Mouse (Mus musculus) E14TG2a.4 (cell line): ENCODE measurements around the gene Gm26602.

Source experiments
- H3K27me3 ChIP-seq: 2 replicates; pipeline ENCODE4 v1.6.1; 2014; ENCODE audit warnings: low read length, control low read depth; ENCODE audit not compliant: insufficient read depth
- H3K36me3 ChIP-seq: 2 replicates; pipeline ENCODE4 v1.6.1; 2014; ENCODE audit warnings: low read length, control low read depth; ENCODE audit not compliant: insufficient read depth
- H3K4me1 ChIP-seq: replicated peaks from 2 replicates; pipeline ENCODE4 v1.6.1; 2014; ENCODE audit warnings: low read depth, low read length, control low read depth
- H3K4me3 ChIP-seq: replicated peaks from 2 replicates; pipeline ENCODE4 v1.5.1; 2014; ENCODE audit warnings: mild to moderate bottlenecking, low read length
- H3K9me3 ChIP-seq: 2 replicates; pipeline ENCODE4 v1.6.1; 2014; ENCODE audit warnings: low read length, control low read depth
- CTCF ChIP-seq: conservative IDR thresholded peaks from 2 replicates; pipeline ENCODE4 v1.5.1; 2014; ENCODE audit warnings: low read length
- NANOG ChIP-seq: IDR thresholded peaks from 2 replicates; pipeline ENCODE4 v1.6.1; 2014; ENCODE audit warnings: borderline replicate concordance, low read length, mixed read lengths
- POU5F1 ChIP-seq: IDR thresholded peaks from 2 replicates; pipeline ENCODE4 v1.6.1; 2014; ENCODE audit warnings: low read length, borderline replicate concordance

Gm26602 gene

DNA sequence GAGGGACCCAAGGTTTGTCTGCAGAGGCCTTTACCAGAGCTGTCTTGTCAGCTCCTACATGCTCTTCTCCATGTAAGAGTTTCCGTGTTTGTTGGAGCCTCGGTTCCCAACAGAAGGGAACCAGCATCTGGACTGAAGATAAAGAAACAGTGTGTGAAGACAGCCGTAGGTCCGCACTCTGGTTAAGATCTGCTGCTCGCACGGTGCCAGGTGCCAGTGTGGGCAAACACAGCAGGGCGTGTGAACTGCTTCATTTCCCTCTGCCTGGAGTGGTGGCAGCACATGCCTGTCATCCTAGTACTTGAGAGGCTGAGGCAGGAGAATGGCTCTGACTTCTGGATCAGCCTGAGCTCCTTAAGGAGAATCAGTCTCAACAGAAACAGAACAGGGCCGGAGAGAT lies 38.8 kb upstream of the Gm26602 start:
- Histone ChIP-seq H3K36me3 (no peaks in the 10 kb centered on the region), H3K4me3 (no peak overlapping the region), H3K4me1 (peaks cover 36% of the 10 kb centered on the region), H3K9me3 (peaks cover 6% of the 10 kb centered on the region; the same call in 1 of the 2 replicates), H3K27me3 (peaks cover 50% of the 10 kb centered on the region)
- no peak for TF ChIP-seq POU5F1
- no peak for TF ChIP-seq NANOG
- TF ChIP-seq CTCF = no peak

DNA sequence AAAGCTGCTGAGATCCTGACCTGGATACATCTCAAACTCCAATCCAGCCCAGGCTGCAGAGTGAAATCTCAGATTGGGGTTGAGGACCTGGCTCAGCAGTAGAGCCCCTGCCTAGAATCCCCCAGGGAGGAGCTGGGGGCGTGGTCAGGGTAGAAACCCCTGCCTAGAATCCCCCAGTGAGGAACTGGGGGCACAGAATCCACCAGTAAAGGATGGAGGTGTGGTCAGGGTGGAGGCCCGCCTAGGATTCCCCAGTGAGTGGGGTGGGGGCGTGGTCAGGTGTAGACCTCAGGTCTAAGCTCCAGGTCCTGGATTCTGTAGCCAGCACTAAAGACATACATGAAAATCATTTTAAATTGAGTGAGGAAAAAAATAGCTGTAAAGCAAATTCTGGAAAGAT lies 37.8 kb upstream of the Gm26602 start:
- peaks cover 9% of the 10 kb centered on the region; the same call in 1 of the 2 replicates for H3K9me3 ChIP-seq
- peaks cover 59% of the 10 kb centered on the region for H3K27me3 ChIP-seq
- no peak for TF ChIP-seq CTCF
- TF ChIP-seq POU5F1 = no peak
- TF ChIP-seq NANOG = no peak
- H3K4me1 ChIP-seq = peaks cover 38% of the 10 kb centered on the region
- H3K4me3 ChIP-seq = peak overlapping the region; percentile 10; the same call in 1 of the 2 replicates
- no peaks in the 10 kb centered on the region for H3K36me3 ChIP-seq

DNA sequence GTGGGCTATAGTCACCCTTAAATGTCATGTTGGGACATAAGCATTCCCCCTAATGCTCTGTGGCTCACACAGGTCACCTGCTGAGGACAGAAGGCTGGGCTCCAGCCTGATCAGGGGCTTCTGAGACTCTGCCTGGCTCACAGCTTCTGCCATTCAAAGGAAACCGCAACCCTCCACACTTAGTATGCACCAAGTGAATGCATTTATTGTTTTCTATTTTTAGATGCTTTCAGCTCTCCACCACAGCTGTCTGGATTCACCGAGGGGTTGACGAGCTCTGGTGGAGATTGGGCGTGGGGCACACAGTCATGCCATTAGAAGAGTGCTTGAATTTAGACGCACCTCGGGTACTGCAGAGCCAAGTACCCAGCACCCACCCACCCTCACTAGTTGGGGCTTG lies 37.3 kb upstream of the Gm26602 start:
- no peak for TF ChIP-seq CTCF
- TF ChIP-seq POU5F1 = no peak
- TF ChIP-seq NANOG = no peak
- peaks cover 42% of the 10 kb centered on the region for H3K4me1 ChIP-seq
- H3K36me3 ChIP-seq = no peaks in the 10 kb centered on the region
- H3K9me3 ChIP-seq = peaks cover 9% of the 10 kb centered on the region; the same call in 1 of the 2 replicates
- H3K27me3 ChIP-seq = peaks cover 61% of the 10 kb centered on the region
- peak overlapping the region; percentile 80; the same call in 1 of the 2 replicates for H3K4me3 ChIP-seq

DNA sequence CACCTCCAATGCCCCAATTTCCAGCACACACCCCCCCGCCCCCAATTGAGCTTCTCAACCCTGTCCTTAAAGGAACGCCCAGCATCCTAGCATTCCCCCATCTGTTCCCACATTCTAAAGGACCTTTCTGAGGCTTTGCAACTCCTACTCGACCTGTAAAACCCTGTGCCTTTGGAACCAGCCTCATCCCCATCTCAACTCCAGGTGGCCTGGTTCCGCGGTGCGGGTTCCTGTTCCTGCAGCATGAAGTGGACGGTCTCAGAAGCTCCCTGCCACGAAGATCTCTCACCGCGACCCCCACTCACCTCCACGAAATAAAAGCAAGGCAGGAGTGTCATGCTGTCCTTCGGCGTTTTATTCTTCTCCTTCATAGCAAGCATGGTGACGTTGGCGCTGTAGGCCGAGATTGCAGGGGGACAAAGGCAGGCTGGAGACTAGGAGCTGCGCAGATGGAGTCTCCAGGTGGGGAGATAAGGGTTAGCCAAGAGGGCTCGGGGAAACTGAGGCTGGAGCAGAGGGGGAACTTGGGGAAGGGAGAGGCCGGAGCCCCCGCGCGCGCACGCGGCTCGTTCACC lies 36.9 kb upstream of the Gm26602 start:
- TF ChIP-seq CTCF (no peak), NANOG (no peak), POU5F1 (no peak)
- Histone ChIP-seq H3K9me3 (peaks cover 9% of the 10 kb centered on the region; the same call in 1 of the 2 replicates), H3K27me3 (peaks cover 65% of the 10 kb centered on the region), H3K4me3 (peak overlapping the region; percentile 80), H3K4me1 (peaks cover 44% of the 10 kb centered on the region), H3K36me3 (no peaks in the 10 kb centered on the region)

DNA sequence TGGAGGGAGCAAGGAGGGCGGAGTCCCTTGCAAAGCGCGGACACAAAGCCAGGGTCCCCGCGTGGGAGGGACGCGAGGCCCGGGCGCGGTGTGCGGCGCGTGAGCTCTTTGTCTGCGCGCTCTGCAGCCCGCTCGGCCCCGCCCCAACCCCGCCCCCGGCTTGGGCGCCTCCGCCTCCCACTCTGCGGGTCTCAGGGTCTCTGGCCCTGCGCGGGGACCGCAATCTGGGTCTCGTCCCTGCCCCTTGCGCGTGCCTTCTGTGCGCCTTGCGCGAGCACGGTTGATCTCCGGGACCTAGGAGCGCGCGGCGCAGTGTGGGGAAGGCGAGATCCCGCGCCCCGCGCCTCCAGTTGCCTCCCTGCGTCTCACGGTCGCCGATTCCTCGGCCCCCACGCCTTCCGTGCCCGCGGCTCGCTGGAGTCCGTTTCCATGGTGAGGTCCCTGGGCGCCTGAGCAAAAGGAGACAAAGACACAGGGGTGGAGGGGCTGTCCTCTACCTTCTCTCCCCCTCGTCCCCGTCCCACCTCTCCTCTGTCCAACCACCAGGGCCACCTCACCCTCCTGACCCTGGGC lies 36.3 kb upstream of the Gm26602 start, which contains the start of the genes Prtn3 and Plppr3:
Gene Prtn3, plus strand, starts transcription at position 187 of the 573 bp plus-strand sequence.
Gene Plppr3, minus strand, starts transcription at position 345 of the 573 bp plus-strand sequence.
- Histone ChIP-seq H3K36me3 (no peaks in the 10 kb centered on the region), H3K4me3 (peak within 1 kb of the TSS; percentile 80), H3K27me3 (peaks cover 63% of the 10 kb centered on the region), H3K9me3 (peaks cover 9% of the 10 kb centered on the region; the same call in 1 of the 2 replicates), H3K4me1 (peaks cover 45% of the 10 kb centered on the region)
- TF ChIP-seq CTCF (no peak), NANOG (no peak), POU5F1 (no peak)

DNA sequence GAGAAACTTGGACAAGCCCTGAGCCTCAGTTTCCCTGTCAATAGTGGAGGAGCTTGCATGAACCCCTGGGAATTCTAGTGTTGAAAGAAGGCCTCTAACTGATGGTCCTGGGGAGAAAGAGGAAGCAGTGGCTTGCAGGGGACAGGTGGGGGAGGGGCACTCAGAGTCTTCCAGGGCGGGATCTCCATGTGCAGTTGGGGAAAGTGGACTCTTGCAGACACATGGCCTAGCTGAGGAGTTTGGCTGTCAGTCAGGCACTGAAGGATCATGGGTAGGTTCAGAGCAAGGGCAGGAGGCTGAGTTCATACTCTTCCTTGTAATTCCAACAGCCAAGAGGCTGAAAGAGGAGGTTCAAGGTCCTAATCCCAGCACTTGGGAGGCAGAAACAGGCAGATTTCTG lies 33.5 kb upstream of the Gm26602 start:
- Histone ChIP-seq H3K9me3 (peaks cover 9% of the 10 kb centered on the region; the same call in 1 of the 2 replicates), H3K4me1 (peaks cover 68% of the 10 kb centered on the region), H3K27me3 (peaks cover 72% of the 10 kb centered on the region), H3K36me3 (no peaks in the 10 kb centered on the region), H3K4me3 (peak overlapping the region; percentile 3; the same call in 1 of the 2 replicates)
- no peak for TF ChIP-seq CTCF

DNA sequence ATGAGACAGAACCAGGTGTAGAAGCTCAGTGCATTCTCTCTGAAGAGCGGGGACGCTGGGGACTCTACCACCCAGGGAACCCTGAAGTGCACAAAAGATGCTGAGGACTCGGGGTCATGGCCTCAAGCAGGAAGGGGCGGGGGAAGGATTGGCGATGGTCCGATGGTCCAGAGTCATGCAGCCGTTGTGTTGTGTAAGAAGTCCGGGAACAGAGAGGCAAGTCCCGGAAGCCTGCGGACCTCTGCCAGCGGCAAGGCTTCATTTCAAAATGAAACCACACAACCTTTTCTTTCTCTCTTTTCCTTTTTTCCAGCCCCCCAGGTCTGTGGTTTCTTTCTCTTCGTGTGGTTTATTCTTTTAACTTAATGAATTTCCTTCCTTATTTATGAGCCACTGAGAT lies 32.9 kb upstream of the Gm26602 start:
- TF ChIP-seq CTCF (no peak), POU5F1 (no peak), NANOG (no peak)
- H3K9me3 ChIP-seq = peaks cover 9% of the 10 kb centered on the region; the same call in 1 of the 2 replicates
- H3K27me3 ChIP-seq = peaks cover 74% of the 10 kb centered on the region
- peaks cover 70% of the 10 kb centered on the region for H3K4me1 ChIP-seq
- no peaks in the 10 kb centered on the region for H3K36me3 ChIP-seq
- H3K4me3 ChIP-seq = no peak overlapping the region

DNA sequence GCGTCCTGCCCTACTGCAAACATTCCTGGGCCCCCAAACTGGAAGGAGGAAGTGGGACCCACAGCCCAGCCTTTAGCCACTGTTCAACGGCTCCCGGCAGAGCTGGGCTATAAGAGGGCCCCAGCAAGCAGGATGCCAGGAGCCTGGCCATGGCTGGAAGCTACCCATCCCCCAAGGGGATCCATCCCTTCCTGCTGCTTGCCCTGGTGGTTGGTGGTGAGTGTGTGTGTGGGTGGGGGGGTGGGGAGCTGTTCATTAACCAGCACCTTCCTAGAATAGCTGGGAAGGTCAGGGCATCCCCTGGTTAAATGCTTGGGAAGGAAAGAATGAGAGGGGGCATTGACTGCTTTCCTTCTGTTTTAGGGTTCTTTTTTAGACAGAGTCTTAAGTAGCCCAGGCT lies 31.1 kb upstream of the Gm26602 start:
- TF ChIP-seq NANOG = no peak
- TF ChIP-seq POU5F1 = no peak
- no peak for TF ChIP-seq CTCF
- Histone ChIP-seq H3K4me1 (peaks cover 74% of the 10 kb centered on the region), H3K4me3 (no peak overlapping the region), H3K36me3 (no peaks in the 10 kb centered on the region), H3K27me3 (peaks cover 64% of the 10 kb centered on the region), H3K9me3 (peaks cover 9% of the 10 kb centered on the region; the same call in 1 of the 2 replicates)

DNA sequence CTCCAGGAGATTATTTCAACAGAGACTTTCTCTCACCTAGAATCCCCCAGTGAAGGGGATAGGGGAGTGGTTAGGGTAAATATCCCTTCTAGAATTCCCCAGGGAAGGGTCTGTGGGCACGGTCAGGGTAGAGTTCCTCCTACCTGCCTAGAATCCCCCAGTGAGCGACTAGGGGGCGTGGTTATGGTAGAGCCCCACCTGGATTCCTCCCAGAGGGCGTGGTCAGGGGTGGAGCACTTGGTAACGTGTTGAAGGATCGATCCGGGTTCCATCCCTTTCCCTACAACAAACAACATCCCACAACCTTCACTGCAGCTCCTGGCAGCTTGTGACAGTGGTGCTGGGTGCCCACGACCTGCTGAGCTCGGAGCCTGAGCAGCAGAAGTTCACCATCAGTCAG lies 29.9 kb upstream of the Gm26602 start:
- TF ChIP-seq CTCF (no peak), POU5F1 (no peak), NANOG (no peak)
- Histone ChIP-seq H3K4me3 (no peak overlapping the region; the same call in 1 of the 2 replicates), H3K36me3 (no peaks in the 10 kb centered on the region), H3K9me3 (peaks cover 9% of the 10 kb centered on the region; the same call in 1 of the 2 replicates), H3K27me3 (peaks cover 52% of the 10 kb centered on the region), H3K4me1 (peaks cover 68% of the 10 kb centered on the region)
